Mouse (Mus musculus): ENCODE measurements around the gene Sympk. TPM values are rescaled to one million over a fixed set of nuclear protein-coding genes. Genes with fewer than 3 reads are reported as not detected.
"Not testable (repeated sequence)": the region's sequence is repeated elsewhere in the genome, so short reads cannot be mapped to it uniquely, and the experiment has no call there.

The Sympk gene
- polyA plus RNA-seq, 1 experiment from 2014 or later = 32.7 TPM

DNA sequence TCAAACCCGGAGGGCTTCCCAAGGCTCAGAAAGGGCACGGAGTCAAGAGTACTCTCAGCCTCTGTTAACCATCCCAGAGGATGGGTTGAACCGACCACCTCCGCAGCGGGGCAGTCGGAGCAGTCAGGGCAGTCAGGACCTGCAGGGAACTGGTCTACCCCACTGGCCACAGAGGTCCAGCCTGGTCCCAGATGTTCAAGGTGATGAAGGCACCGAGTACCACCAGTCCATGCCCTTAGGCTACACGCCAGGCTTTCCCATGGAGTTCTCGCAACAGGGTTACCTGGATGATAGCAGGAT lies 30.6 kb downstream of the Sympk start:
- WGBS = 66% methylated on average over 9 of the region's 9 CpGs
- no peak overlapping the region for H3K9ac ChIP-seq
- H3K27me3 ChIP-seq = no peaks in the 10 kb centered on the region
- peaks cover 10% of the 10 kb centered on the region for H3K4me1 ChIP-seq
- no peak overlapping the region for H3K27ac ChIP-seq
- no peak overlapping the region for H3K4me3 ChIP-seq
- peaks cover 45% of the 10 kb centered on the region for H3K36me3 ChIP-seq
- H3K4me2 ChIP-seq = peak overlapping the region; percentile 27
- no peaks in the 10 kb centered on the region for H3K9me3 ChIP-seq
- no peak for ATAC-seq (ENCODE audit: insufficient number of reproducible peaks, low FRiP score, low TSS enrichment, low read depth)

DNA sequence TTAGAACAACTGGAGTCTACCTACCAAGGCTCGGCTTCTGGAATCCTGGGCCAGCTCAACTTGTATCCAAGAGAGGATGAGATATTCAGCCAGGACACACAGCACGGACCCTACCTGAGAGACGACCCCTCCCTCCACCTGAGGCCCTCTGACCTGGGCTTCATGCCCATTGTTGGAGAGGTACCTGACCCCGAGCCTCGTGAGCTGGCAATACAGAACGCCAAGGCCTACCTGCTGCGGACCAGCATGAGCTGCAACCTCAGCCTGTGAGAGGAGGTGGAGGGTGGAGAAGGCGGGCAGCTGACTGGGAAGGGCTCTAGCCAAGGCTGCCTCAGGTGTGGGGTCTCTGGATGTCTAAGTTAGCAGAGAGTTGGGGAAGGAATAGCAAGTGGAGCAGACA lies 30.9 kb downstream of the Sympk start:
- peaks cover 10% of the 10 kb centered on the region for H3K4me1 ChIP-seq
- H3K36me3 ChIP-seq = peaks cover 41% of the 10 kb centered on the region
- 90% methylated on average over 8 of the region's 8 CpGs for WGBS
- H3K4me2 ChIP-seq = no peak overlapping the region
- H3K27me3 ChIP-seq = no peaks in the 10 kb centered on the region
- H3K9me3 ChIP-seq = no peaks in the 10 kb centered on the region
- no peak overlapping the region for H3K4me3 ChIP-seq
- ATAC-seq (ENCODE audit: insufficient number of reproducible peaks, low FRiP score, low TSS enrichment, low read depth) = no peak
- H3K9ac ChIP-seq = no peak overlapping the region
- H3K27ac ChIP-seq = no peak overlapping the region

DNA sequence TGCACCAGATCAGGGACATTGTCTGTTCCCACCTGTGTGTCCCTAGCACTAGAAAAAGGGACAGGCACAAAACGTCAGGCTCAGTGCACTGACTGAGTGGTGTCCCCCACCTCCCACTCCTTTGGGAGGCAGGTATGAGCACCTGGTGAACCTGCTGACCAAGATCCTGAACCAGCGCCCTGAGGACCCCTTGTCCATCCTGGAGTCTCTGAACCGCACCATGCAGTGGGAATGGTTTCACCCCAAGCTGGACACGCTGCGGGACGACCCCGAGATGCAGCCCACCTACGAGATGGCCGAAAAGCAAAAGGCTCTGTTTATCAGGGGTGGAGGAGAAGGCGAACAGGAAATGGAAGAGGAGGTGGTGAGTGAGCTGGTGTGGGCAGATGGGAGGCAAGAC lies 33.2 kb downstream of the Sympk start:
- 84% methylated on average over 10 of the region's 10 CpGs for WGBS
- ATAC-seq (ENCODE audit: insufficient number of reproducible peaks, low FRiP score, low TSS enrichment, low read depth) = no peak

DNA sequence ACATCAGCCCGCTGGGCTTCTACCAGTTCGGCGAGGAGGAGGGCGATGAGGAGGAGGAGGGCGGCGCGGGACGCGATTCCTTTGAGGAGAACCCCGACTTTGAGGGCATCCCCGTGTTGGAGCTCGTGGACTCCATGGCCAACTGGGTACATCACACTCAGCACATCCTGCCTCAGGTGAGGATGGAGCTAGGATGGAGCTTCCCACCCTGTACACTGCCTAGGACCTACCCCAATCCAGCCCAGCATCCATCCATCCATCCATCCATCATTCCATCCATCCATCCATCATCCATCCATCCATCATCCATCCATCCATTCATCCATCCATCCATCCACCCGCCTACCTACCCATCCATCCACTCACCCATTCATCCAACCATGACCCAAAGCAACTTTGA lies 41.7 kb downstream of the Sympk start:
- Histone ChIP-seq H3K4me3 (0 out of 2 replicates have a peak overlapping the region, but pooled peaks have one; percentile 9), H3K27ac (no peak overlapping the region), H3K4me1 (peaks cover 3% of the 10 kb centered on the region; the same call in 1 of the 2 replicates), H3K27me3 (peaks cover 32% of the 10 kb centered on the region), H3K9me3 (no peaks in the 10 kb centered on the region; the same call in 1 of the 2 replicates), H3K36me3 (no peaks in the 10 kb centered on the region), H3K4me2 (0 out of 2 replicates have a peak overlapping the region, but pooled peaks have one; percentile 20), H3K9ac (0 out of 2 replicates have a peak overlapping the region, but pooled peaks have one; percentile 28)
- WGBS = 54% methylated on average over 13 of the region's 13 CpGs
- ATAC-seq (ENCODE audit: insufficient number of reproducible peaks, low FRiP score, low TSS enrichment, low read depth) = no peak

More for the DNA sequence above, 33.2 kb downstream of the Sympk start:
- Histone ChIP-seq H3K27ac (no peak overlapping the region), H3K4me3 (no peak overlapping the region), H3K9me3 (no peaks in the 10 kb centered on the region), H3K4me1 (peaks cover 10% of the 10 kb centered on the region), H3K9ac (no peak overlapping the region), H3K27me3 (no peaks in the 10 kb centered on the region), H3K4me2 (no peak overlapping the region), H3K36me3 (peaks cover 18% of the 10 kb centered on the region)

DNA sequence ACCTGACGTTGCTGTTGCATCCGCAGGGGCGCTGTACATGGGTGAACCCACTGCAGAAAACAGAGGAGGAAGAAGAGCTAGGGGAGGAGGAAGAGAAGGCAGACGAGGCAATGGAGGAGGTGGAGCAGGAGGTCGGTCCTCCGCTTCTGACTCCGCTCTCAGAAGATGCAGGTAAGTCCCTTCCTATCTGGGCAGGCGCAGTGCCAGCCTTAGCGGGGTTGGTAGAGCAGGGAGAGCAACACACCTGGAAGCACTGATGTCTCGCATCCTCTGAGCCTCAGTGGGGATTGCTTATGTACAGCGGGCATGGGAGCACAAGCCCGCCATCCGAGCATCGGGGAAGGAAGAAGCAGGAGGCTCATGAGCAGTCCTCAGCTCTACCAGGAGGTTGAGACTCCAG lies 42.9 kb downstream of the Sympk start:
- H3K27me3 ChIP-seq = peaks cover 32% of the 10 kb centered on the region
- no peaks in the 10 kb centered on the region; the same call in 1 of the 2 replicates for H3K9me3 ChIP-seq
- WGBS = 44% methylated on average over 14 of the region's 14 CpGs
- H3K4me3 ChIP-seq = no peak overlapping the region
- no peaks in the 10 kb centered on the region for H3K36me3 ChIP-seq
- H3K4me1 ChIP-seq = peaks cover 3% of the 10 kb centered on the region; the same call in 1 of the 2 replicates
- H3K4me2 ChIP-seq = no peak overlapping the region
- no peak overlapping the region for H3K27ac ChIP-seq
- H3K9ac ChIP-seq = no peak overlapping the region
- no peak for ATAC-seq (ENCODE audit: insufficient number of reproducible peaks, low FRiP score, low TSS enrichment, low read depth)

DNA sequence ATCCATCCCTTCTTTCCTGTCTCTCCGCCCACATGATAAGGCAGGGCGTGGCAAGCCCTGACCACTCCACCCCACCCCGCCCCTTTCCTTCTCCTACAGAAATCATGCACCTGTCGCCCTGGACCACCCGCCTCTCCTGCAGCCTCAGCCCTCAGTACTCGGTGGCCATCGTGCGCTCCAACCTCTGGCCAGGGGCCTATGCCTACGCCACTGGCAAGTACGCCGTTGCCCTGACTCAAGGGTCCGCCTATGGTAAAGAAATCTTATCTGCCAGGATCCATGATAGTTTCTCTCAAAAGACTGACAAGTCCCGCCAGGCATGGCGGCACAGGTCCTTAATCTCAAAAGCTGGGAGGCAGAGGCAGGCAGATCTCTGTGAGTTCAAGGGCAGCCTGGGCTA lies 43.8 kb downstream of the Sympk start:
- Histone ChIP-seq H3K27me3 (peaks cover 32% of the 10 kb centered on the region), H3K9ac (no peak overlapping the region), H3K4me3 (no peak overlapping the region), H3K9me3 (no peaks in the 10 kb centered on the region; the same call in 1 of the 2 replicates), H3K36me3 (no peaks in the 10 kb centered on the region), H3K27ac (no peak overlapping the region), H3K4me2 (no peak overlapping the region), H3K4me1 (peaks cover 3% of the 10 kb centered on the region; the same call in 1 of the 2 replicates)
- WGBS = 67% methylated on average over 12 of the region's 14 CpGs
- no peak for ATAC-seq (ENCODE audit: insufficient number of reproducible peaks, low FRiP score, low TSS enrichment, low read depth)

DNA sequence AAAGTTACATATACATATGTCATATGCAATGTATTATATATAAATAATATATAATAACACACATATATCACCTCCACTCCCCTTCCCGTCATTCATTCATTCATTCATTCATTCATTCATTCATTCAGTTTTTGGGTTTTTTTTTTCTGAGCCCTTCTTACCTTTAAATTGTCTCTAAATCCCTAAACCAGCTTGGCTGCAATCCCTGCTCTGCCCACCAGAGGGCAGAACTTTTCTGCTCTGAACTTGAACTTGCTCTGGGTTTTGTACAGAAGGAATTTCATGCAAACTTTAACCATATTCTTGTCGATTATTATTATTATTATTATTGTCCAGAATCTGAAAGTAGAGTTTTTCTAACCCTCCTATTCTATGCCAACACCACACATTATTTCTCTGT lies 44.5 kb downstream of the Sympk start:
- ATAC-seq (ENCODE audit: insufficient number of reproducible peaks, low FRiP score, low TSS enrichment, low read depth) = no peak
- H3K4me1 ChIP-seq = peaks cover 3% of the 10 kb centered on the region; the same call in 1 of the 2 replicates
- H3K36me3 ChIP-seq = no peaks in the 10 kb centered on the region
- H3K27ac ChIP-seq = no peak overlapping the region
- H3K9ac ChIP-seq = no peak overlapping the region
- H3K4me2 ChIP-seq = no peak overlapping the region
- H3K9me3 ChIP-seq = no peaks in the 10 kb centered on the region; the same call in 1 of the 2 replicates
- H3K27me3 ChIP-seq = peaks cover 32% of the 10 kb centered on the region
- WGBS = 3% methylated on average over 2 of the region's 2 CpGs
- H3K4me3 ChIP-seq = no peak overlapping the region

DNA sequence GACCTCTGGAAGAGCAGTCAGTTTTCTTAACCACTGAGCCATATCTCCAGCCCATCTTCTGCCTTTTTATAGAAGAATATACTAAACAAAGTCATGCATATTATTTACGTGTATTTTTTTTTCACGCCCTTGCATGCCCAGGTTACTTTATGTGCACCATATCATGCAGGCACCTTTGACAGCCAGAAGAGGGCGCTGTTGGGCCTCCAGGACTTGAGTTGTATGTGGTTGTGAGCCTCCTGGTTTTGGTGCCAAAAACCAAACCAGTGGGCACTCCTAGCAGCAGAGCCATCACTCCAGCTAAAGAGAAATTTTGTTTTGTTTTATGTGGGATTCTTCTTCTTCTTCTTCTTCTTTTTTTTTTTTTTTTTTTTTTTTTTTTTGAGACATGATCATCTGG lies 45.3 kb downstream of the Sympk start:
- ATAC-seq (ENCODE audit: insufficient number of reproducible peaks, low FRiP score, low TSS enrichment, low read depth) = no peak
- Histone ChIP-seq H3K4me1 (peaks cover 3% of the 10 kb centered on the region; the same call in 1 of the 2 replicates), H3K27ac (no peak overlapping the region), H3K36me3 (no peaks in the 10 kb centered on the region), H3K4me3 (no peak overlapping the region), H3K4me2 (no peak overlapping the region), H3K9me3 (no peaks in the 10 kb centered on the region; the same call in 1 of the 2 replicates), H3K27me3 (peaks cover 30% of the 10 kb centered on the region), H3K9ac (no peak overlapping the region)
- WGBS = 51% methylated on average over 3 of the region's 3 CpGs

DNA sequence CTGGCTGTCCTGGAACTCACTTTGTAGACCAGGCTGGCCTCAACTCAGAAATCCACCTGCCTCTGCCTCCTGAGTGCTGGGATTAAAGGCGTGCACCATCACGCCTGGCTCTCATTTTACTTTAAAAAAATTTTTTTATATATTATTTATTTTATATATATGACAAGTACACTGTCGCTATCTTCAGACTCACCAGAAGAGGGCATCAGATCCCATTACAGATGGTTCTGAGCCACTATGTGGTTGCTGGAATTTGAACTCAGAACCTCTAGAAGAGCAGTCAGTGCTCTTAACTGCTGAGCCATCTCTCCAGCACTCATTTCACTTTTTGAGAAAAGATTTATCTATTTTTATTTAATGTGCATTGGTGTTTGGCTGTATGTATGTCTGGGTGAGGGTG lies 46.8 kb downstream of the Sympk start:
- peaks cover 14% of the 10 kb centered on the region for H3K27me3 ChIP-seq
- not testable (repeated sequence) for H3K4me1 ChIP-seq; H3K9ac ChIP-seq; H3K4me3 ChIP-seq; H3K9me3 ChIP-seq; H3K27ac ChIP-seq; H3K36me3 ChIP-seq; H3K4me2 ChIP-seq; ATAC-seq (ENCODE audit: insufficient number of reproducible peaks, low FRiP score, low TSS enrichment, low read depth)
- WGBS = 51% methylated on average over 3 of the region's 3 CpGs

DNA sequence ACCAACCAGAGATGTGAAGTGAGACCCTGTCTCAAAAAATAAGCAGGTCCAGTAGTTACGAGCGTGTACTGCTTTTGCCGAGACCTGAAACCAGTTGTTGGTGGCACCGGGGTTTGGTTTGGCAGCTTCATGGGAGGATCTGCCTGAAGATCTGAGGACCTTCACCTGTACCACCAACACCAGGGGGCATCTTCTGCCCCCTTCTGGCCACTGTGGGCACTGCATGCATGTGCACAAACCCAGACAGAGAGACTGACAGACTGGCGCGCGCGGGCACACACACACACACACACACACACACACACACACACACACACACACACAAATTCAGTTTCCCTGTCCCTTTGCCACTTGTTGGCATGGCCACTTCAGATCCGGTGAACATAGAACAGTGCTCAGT lies 49.3 kb downstream of the Sympk start:
- no peak for ATAC-seq (ENCODE audit: insufficient number of reproducible peaks, low FRiP score, low TSS enrichment, low read depth)

DNA sequence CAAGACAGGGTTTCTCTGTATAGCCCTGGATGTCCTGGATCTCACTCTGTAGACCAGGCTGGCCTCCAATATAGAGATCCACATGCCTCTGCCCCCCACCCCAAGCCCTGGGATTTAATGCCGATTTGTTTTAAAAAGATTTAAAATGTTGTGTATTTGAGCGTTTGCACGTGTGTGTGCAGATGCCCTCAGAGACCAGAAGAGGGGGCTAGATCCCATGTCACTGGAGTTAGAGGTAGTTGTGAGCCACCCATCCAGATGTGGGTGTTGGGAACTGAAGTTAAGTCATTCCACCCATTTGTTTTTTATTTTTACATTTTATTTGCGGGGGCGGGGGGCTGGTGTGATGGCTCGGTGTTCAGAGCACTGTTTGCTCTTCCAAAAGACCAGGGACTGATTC lies 50.3 kb downstream of the Sympk start:
- Histone ChIP-seq H3K4me1 (peaks cover 26% of the 10 kb centered on the region), H3K27me3 (no peaks in the 10 kb centered on the region), H3K4me3 (no peak overlapping the region), H3K36me3 (peaks cover 16% of the 10 kb centered on the region), H3K9ac (no peak overlapping the region), H3K9me3 (no peaks in the 10 kb centered on the region), H3K4me2 (no peak overlapping the region), H3K27ac (no peak overlapping the region)
- no peak for ATAC-seq (ENCODE audit: insufficient number of reproducible peaks, low FRiP score, low TSS enrichment, low read depth)
- WGBS = 93% methylated on average over 6 of the region's 6 CpGs

More for the DNA sequence above, 49.3 kb downstream of the Sympk start:
- Histone ChIP-seq H3K4me2 (no peak overlapping the region), H3K4me1 (peaks cover 23% of the 10 kb centered on the region), H3K36me3 (peaks cover 6% of the 10 kb centered on the region), H3K9me3 (no peaks in the 10 kb centered on the region), H3K27ac (no peak overlapping the region), H3K4me3 (no peak overlapping the region), H3K9ac (no peak overlapping the region), H3K27me3 (no peaks in the 10 kb centered on the region)
- WGBS = 82% methylated on average over 8 of the region's 9 CpGs

DNA sequence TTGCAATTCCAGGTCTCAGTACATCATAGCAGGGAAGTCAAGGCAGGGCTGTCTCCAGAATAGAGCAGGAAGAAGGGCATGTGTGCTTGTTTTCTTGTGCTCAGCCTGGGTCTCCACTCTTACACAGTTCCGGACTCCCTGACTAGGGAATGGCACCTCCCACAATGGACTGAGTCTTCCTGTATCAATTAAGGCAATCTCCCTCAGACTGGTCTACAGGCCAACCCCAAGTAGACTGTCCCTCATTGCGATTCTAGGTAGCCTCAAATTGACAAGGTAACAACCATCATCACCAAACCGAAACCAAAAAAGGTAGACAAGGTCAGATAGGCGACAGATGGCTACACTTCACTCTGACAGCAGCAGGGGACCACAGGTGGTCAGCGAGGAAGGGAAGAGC lies 51.1 kb downstream of the Sympk start:
- Histone ChIP-seq H3K27me3 (no peaks in the 10 kb centered on the region), H3K9ac (0 out of 2 replicates have a peak overlapping the region, but pooled peaks have one; percentile 17), H3K9me3 (no peaks in the 10 kb centered on the region), H3K27ac (no peak overlapping the region), H3K4me2 (peak overlapping the region; percentile 67), H3K4me1 (peaks cover 26% of the 10 kb centered on the region), H3K4me3 (peak overlapping the region; percentile 95), H3K36me3 (peaks cover 24% of the 10 kb centered on the region)
- 57% methylated on average over 5 of the region's 5 CpGs for WGBS
- ATAC-seq (ENCODE audit: insufficient number of reproducible peaks, low FRiP score, low TSS enrichment, low read depth) = no peak
